Mouse (Mus musculus): Measurements from ENCODE around the gene Cnnm1. TPM values are rescaled to one million over a fixed set of nuclear protein-coding genes. Genes with fewer than 3 reads are reported as not detected.

Cnnm1 gene
- total RNA-seq (2023), result not detected

DNA sequence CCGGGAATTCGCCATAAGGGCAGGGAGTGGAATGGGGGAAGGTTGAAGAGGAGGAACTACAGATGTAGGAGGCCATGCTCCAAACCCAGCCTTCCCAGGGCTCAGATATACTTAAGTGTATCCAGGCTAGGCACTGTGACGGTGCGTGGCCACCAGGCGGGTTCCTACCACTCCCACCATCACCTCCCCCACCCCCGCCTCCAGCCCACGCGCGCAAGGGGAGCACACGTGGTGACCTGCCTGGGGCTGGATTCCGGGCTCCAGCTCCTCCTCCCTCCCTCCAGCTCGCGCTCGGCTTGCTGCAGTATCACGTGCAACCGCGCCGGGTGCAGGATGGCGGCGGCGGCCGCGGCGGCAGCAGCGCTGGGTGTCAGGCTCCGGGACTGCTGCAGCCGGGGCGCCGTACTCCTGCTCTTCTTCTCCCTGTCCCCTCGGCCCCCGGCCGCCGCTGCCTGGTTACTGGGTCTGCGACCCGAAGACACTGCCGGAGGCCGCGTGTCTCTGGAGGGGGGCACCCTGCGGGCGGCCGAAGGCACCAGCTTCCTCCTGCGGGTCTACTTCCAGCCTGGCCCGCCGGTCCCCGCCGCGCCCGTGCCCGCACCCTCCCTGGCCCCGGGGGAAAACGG lies at the start of gene Cnnm1:
Gene Cnnm1 (plus strand): TSS at position 325 of the 626 bp plus-strand sequence.

GRCm38 (mm10) chr19:43524187-43525103 lies 84.2 kb downstream of the Cnnm1 start, which contains the start of gene Got1:
Gene Got1, minus strand, starts transcription at chr19:43524605.

Other genes with a start within 250 kb of the Cnnm1 start
- not detected for gene Hpse2, start 52.1 kb upstream of the Cnnm1 start, total RNA-seq (2023)
- 10 to 100 TPM; 49.9 to 61.1 TPM for gene Got1, start 84.2 kb downstream of the Cnnm1 start, total RNA-seq (2023)
- gene Nkx2-3, start 171.9 kb downstream of the Cnnm1 start, total RNA-seq (2023), result not detected
- gene Slc25a28, start 234.4 kb downstream of the Cnnm1 start, total RNA-seq (2023), result 10 to 100 TPM; 44.5 to 51.4 TPM
- 10 to 100 TPM; 10.6 to 12.7 TPM for gene Entpd7, start 249.2 kb downstream of the Cnnm1 start, total RNA-seq (2023)

Measured in T-cell, adult 66 days (primary cell).